Mouse (Mus musculus) liver, adult 2 months (tissue): ENCODE measurements around the gene Gphb5.

Experiments
- CTCF ChIP-seq: fragments of 200-500 bp; IDR thresholded peaks from 2 replicates; pipeline ENCODE4 v1.5.1; 2011; ENCODE audit warnings: low read depth, low read length, control low read depth
- POLR2A ChIP-seq: fragments of 200-500 bp; IDR thresholded peaks from 2 replicates; pipeline ENCODE4 v1.6.1; 2011; ENCODE audit warnings: low read length, control low read depth; ENCODE audit not compliant: insufficient read depth; ENCODE audit errors: extremely low read depth

DNA sequence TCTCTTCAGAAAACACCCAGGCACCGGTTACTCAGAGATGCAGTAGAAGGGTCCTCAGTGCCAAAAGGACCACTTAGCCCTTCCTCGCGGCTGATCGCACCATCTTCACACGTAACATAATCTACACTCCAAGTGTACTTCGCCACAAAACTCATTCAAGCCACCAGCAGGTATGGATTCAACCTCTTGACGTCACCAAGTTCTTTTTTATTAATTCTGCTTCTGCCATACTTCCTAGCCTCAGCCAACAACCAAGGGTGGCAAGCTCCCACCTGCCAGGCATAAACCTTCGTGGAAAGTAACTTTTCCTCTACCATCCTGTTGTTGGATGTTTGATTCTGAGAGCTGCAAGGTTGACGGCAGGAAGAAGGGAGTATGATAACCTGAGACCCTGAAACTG, 28.1 kb downstream of the Gphb5 start:
- TF ChIP-seq CTCF = no peak
- no peak for TF ChIP-seq POLR2A
